Mouse (Mus musculus): ENCODE data around the gene Nod2. TPM values are rescaled to one million over a fixed set of nuclear protein-coding genes. Genes with fewer than 3 reads are reported as not detected.
A peak's percentile ranks its signal among the peaks of the same experiment; 100 is the strongest.

Nod2 gene
- total RNA-seq (2022) = 1 to 10 TPM; 1.0 to 2.1 (median 1.4) TPM

GRCm38 (mm10) chr8:88646837-88647778 lies at the start of gene Nod2:
Nod2 (plus strand) TSS chr8:88647315.
- DNase-seq = peak; percentile 84

DNA sequence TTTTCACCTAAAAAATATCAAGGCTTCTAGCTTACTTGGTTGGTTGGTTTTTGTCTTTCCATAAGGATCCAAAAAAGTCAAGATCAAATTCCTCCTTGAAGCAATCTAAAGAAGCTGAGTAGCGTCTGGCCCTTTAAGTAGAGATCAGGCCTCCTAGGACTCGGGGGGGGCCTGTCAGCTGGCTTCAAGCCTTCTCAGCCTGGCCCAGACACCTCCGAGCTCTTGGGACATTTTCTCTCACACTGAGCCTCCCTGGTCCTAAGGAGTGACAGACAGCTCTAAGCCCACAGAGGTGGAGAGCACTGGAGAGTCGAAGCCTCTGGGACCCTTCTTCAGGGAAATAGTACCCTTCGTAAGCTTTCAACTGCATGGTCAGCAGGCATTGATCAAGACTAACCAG lies 48.5 kb upstream of the Nod2 start:
- no peak for DNase-seq

GRCm38 (mm10) chr8:88599491-88599890 lies 47.6 kb upstream of the Nod2 start:
- DNase-seq = no peak

GRCm38 (mm10) chr8:88603446-88603989 lies 43.6 kb upstream of the Nod2 start:
- no peak for DNase-seq

GRCm38 (mm10) chr8:88604065-88605038 lies 42.8 kb upstream of the Nod2 start:
- no peak for DNase-seq

DNA sequence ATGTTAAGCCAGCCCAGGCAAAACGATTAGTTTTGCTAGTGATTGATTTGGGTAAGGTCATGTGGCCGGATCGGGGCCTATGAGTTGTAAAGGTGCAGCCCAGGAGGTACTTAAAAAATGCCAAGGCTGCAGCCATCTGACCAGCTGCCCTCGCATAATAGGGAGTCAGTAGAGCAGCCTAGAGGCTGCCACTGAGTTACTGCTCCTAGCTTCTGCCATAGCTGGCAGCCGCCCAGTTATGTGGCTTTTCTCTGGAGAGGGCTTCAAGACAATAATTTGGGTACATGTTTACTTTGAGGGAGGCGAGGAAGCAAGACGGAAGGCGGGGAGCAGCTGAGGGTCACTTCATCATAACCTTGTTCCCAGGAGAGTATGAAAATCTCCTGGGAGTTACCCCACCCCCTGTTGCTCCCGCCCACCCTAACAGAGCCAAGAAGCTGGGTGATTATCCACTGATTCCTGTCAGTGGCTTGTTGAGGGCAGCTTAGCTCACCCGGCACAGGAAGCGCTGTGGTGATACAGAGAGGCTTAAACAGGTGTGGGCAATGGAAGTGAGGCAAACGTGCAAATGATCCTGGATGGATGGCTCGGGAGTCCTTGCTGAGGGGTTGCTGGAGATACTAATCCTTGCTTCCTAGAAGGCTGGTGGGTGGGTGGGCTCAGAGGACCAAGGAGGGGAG lies 41.6 kb upstream of the Nod2 start:
- DNase-seq = no peak

DNA sequence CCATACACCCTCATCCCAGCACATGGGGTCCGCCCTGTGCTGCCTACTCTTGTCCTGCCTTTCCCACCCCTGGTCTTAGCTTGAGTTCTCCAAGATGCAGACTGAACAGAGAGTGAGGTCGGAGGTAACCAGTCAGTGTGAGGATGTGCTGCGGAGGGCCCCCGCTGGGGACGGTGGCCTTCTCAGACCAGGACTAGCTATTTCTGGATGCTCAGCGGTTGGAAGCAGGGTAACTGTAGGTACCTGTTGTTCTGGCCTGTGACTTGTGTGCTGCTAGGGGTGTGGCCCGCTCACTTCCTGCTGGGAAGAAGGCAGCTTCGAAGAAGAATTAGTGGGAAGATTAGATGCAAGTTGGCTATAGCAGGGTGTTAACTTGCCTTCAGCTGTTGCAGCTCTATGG lies 38.1 kb upstream of the Nod2 start:
- DNase-seq = no peak

DNA sequence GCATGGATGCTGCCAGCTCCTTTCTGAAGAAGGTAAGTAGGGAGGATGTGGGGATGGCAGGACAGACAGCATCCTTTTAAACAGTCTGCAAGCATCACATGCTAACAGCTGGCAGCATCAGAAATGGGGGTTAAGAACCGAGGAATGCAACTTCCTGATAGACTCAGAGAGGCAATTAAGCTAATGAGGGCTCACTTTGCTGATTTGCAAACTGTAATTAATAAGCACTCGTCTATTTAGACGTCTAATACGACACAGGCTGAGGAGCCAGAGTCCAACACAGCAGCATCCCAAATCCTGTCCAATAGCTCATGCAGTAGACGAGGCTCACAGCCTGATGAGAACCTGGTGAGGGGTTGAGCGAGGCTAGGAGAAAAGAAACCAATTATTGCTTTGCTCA lies 36.8 kb upstream of the Nod2 start:
- DNase-seq = no peak

DNA sequence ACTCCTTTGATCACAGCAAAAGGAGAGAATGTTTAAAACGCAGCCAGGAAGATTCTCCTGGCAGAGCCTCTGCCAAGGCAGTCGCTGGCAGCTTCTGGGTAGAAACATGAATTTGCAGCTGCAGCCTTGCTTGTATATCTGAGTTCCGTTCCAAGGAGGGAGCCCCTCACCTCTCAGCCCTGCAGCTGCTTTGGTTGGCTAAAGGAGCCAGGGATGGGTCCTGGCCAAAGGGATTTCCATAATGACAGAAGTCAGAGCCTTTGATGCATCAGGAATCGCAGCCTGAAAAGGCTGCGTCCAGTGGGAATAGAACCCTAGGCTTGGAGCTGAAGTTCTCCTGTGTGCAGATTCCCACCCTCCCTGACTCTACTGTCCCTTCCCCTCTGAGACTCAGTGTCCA lies 32.1 kb upstream of the Nod2 start:
- DNase-seq = no peak

- DNase-seq = no peak
These were observed 28.5 kb upstream of the Nod2 start for GRCm38 (mm10) chr8:88618612-88619011.

DNA sequence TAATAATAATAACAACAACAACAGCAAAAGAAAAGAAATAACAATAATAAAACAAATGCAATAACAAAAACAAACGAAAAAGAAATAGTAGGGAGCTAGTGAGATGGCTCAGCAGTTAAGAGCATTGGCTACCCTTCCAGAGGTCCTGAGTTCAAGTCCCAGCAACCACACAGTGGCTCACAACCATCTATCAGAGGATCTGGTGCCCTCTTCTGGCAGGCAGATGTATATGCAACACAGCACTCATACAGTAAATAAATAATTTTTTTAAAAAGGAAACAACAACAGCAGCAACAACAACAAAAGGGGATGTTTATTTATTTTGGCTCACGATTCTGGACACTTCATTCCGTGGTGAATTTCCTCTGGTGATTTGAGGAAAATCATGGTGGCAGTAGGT lies 27.6 kb upstream of the Nod2 start:
- no peak for DNase-seq

DNA sequence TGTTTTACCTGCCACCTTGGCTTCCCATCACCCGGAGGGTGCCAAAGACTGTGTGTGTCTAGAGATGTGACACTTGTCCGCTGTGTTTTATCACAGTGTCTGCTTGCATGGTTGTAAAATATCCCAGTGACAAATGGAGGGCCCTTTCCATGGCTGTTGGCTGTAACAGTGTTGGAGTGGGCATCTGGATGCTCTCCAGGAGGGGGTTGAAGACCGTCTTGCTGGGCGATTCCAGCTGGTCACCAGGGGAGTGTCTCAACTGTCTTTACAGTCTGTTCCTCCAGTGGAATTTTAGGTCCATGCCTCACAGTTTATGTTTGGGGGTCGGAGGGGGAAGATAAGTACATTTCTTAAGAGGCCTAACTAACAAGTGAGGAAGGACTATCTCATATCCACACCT lies 26.2 kb upstream of the Nod2 start:
- DNase-seq = no peak

DNA sequence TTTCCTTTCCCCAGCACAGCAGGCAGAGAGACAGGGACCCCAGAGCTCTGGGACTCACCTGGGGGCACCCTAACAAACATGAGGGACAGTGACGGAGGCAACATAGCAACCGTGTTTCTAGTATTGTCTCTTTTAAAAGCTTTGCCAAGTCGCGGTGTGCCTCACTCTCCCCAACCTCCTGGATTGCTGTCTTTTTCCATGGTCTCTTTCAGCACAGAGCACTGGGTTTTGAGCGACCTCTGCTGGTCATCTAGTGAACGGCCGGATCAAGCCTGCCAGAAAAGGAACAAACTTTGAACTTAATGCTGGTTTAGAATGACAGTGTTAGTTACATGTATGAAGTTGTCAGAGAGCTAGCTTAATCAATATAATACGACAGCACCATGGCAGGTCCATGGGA lies 25.7 kb upstream of the Nod2 start:
- peak; percentile 53 for DNase-seq

GRCm38 (mm10) chr8:88623351-88623750 lies 23.8 kb upstream of the Nod2 start:
- no peak for DNase-seq

GRCm38 (mm10) chr8:88624276-88624675 lies 22.8 kb upstream of the Nod2 start:
- DNase-seq = no peak

DNA sequence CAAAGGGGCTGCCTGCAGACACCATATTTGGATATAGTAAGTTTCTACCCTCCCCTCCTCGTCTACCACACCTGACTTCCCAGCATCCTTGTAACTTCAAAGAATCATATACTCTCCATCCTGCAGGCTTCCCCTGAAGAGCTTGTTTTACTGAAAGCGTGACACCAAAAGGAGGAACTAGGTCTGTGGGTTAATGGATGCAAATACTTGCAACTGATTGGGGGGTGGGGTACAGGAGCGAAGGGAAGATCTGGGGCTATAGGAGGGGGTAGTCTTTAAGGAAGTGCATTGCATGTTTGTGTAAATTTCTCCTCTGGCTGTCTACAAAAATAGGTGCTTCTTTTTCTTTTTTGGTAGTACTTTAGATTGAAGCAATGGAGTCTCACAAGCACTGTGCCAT lies 20.7 kb upstream of the Nod2 start:
- DNase-seq = no peak

DNA sequence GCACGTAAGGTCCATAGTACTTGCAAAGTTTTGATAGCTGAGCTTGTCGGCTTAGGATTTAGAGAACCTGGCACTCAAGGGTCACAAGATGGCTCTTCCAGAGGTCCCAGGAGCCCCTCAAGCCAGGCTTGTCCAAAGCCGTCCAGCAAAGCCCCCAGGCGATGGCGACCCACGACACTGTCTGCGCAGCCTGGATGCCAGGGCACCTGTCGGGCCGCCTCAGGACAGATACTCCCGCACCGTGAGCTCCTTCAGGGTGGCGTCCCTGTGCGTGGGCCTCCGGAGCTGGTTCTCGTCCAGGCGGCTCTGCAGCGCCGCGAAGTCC lies 20.2 kb upstream of the Nod2 start:
- DNase-seq = peak; percentile 36

DNA sequence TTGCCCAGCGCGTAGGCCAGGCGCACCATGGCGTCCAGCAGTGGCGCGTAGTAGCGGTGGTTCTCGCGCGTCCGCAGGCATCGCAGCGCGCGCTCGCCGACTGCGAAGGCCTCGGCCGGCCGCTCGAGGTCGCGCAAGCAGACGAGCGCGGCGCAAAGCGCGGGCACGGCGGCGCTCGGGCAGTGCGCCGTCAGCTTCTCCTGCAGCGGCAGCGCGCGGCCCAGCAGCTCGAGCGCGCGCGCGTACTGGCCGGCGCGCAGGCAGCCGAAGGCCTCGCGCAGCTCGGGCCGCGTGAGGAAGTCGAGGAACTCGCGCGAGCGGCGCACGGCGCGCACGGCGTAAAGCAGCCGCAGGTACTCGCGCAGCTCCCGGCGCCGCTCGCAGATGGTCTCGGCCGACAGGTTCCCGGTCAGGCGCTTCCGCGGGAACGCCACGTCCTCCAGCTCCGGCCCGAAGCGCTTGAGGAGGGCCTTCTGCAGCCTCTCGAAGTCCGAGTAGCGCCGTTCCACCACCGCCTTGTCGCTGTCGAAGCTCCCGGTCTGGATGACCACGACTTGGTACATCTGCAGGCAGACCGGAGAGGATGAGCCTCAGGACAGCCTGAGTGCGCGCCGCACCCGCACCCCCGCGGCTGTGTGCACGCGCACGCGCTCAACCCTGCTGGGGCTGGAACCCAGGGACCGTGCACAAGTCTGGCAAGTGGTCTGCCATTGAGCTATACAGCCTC lies 19.7 kb upstream of the Nod2 start:
- peak; percentile 76 for DNase-seq

- no peak for DNase-seq
These were observed 18.9 kb upstream of the Nod2 start for GRCm38 (mm10) chr8:88628001-88628774.

- DNase-seq = no peak
These were observed 16.9 kb upstream of the Nod2 start for GRCm38 (mm10) chr8:88630225-88630624.

DNA sequence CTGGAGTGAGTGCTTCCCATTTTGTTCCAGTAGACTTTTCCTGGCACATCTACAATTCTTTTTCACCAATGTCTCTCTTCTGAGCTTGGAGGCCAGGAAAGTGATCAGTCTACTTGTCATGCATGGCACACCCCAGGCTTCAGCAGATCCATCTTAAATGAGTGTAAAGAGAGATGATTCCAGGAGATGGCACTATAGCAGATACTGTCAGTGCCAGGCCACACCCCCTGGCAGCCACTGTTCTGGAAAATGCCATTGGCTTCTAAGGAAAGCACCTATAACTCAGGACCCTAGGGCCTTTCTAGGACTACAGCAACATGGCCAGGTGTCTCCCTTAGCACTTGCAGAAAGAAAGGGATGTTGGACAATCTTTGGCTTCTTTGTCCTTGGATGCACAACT lies 16.0 kb upstream of the Nod2 start:
- no peak for DNase-seq

Measured in adrenal gland, adult 8-10 months (tissue).